Mouse (Mus musculus): ENCODE results near the gene Pex10.
A peak's percentile ranks its signal among the peaks of the same experiment; 100 is the strongest.

The Pex10 gene

DNA sequence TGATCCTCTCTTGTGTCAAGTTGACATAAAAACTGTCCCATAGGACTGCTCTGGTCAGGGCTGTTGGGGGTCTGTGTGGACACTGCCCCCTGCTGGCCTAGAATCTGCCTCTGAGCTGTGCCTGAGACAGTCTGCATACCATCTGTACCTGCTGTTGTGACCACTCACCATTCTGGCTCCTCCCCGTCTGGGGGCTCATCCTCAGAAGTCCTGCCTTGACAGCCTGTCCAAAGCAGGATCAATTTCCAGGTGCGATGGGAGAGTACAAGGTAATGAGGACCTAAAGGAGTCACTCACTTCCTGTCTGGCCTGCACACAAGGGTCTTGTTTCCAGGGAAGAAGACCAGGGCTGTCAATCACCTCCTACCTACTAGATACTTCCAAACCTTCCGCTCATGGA lies 27.7 kb downstream of the Pex10 start:
- peak; percentile 74 for DNase-seq

DNA sequence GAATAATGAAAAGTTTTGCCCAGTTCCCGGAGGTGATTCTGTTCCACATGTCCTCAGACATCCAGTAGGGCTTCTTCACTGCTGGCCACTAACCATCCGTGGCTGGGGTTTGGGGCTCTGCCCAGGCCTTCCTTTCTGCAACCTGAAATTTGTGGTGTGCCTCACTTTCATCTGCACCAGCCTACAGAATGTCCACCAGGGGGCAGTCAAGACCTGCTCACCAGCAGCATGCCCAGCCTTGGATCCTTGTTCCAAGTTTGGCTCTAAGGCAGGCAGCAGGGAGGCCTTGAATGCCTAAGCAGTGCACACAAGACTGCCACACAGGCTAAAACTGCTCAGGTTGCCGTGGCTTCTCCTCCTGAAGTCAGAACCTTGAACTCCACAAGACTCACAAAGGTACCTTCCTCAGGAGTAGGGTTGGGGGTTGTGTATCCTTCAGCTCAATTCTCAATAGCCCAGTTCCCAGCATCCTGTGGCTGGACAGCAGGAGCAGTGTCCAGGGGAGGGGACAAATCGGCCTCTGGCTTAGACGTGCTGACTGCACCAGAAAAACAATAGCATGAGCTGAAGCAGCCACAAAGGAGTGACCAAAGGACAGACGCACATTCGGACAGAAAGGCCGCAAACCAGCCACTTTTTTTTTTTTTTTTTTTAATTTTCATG lies 28.6 kb downstream of the Pex10 start:
- peak; percentile 94 for DNase-seq

DNA sequence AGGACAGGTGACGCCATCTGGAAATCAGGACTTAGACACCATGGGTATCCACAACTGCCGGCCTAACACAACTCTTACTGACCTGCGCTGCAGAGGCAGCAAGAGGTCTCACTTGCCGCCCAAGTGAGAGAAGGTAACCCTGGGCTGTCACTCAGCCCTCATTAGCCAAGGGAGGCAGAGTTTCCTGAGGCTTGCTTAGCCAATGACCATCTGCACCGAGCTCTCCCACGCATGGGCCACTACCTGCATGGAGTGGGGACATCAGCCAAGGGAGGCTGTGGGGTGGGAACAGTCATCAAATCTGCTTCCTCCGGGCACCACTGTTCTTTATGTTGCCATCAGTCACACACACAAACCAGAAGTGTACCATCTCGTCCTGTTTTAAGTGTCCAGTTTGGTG lies 29.2 kb downstream of the Pex10 start:
- peak; percentile 85 for DNase-seq

DNA sequence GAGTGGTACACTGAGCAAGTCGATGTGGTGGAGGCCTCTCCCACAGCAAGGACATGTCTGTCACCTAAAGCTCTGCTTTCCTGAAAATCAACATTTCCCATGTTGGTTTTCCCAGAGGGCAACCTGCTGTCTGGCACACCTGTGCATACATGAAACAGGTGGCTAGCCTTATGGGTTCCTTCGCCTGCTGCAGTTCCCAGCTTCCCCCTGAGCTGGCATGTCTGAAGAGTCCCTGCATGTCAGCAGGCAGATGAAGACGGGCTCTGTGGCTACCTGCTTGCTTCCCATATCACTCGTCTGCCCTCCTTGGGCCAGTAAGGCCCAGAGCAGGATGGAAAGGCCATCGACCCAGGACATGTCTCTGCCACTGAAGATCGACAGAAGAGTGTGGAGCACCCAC lies 30.6 kb downstream of the Pex10 start:
- peak; percentile 53 for DNase-seq

DNA sequence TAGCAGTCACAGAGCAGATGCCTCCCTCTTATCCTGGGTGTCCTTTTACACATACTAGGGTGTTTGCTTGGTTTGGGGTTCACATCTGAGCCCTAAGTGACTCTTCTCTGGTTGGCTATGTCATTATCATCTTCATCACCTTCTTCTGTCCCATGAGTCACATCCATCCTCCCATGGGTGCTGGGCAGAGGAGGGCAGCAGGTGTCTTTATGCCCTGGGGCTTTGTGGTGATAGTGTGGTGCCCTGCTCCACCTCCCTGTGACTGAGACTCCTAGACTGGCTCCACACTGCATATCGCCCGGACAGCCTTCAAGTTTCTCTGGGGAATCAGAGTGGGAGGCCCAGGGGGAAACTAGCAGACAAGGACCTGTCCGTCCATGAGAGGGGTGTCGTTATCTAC lies 31.8 kb downstream of the Pex10 start:
- DNase-seq = no peak

DNA sequence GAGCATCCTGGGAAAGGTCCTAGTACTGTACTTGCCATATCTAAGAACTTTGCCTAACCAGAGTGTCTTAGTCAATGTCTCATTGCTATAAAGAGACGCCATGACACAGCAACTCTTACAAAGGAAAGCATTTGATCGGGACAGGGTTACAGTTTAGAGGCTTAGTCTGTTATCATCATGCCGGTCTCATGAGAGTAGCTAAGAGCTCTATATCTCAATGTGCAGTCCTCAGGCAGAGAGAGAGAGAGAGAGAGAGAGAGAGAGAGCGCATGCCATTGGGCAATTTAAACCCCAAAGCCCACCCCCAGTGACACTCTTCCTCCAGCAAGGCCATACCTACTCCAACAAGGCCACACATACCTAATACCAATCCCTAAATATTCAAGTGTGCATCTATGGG lies 41.1 kb downstream of the Pex10 start:
- DNase-seq = no peak

DNA sequence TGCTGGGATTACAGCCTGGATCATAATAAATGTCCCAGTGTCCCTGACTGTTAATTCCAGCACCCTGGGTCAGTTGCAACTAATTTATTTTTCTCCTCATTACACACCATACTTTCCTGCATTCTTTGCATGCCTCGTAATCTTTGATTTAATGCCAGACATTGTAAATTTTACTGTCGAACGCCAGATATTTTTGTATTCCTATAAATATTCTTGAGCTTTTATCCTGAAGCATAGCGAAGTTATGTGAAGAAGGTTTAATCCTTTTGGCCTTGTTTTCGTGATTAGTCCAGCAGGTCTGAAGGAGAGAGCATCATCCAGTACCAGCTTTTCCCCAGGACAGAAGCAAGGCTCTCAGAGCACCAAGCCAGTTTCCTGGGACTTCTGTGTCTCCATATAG lies 42.7 kb downstream of the Pex10 start:
- no peak for DNase-seq

DNA sequence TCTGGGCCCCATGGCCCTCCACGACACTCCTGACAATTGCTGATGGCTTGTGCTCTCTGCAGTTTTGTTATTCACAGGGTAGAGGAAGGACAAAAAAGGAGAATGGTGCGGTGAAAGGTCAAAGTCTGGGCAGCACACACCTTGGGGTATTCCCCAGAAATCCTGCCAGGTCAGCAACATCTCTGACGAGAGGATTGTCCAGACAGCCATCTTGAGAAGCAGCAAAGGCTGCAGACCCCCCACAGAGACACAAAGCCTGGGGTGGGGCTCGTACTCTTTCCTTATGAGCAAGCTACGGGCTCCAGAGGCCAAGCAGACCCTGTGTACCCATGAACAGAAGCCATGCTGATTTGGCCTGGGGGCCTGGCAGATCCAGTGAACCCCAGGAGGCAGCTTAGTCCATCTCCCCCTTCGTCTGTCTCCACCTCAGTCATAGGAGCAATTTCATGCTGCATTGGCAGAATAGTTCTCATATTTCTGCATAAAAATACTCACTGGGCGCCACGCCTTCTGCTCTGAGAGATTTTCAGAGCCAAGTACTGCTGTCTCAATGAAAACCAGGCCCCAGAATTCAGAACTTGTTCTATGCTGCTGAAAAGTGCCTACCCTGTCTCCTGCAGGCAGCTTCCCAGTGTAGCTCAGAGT lies 47.1 kb downstream of the Pex10 start:
- DNase-seq = no peak

DNA sequence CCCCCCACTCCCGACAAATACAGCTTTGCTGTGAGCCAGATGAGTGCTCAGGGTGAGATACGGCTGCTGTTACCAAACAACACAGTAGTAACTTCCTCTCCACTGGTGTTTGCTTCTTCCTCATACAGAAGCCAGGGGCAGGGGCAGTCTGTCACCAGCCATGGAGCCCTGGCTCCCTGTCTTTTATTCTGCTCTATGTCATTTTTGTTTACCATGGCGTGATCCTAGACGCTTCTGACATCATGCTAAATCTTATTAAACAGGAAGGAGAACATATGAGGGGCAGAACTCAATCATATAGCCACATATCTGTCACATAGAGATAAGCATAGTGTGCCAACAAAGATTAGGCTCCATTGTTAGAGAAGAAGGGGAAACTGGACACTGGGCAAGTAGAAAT lies 49.8 kb downstream of the Pex10 start:
- DNase-seq = no peak

DNA sequence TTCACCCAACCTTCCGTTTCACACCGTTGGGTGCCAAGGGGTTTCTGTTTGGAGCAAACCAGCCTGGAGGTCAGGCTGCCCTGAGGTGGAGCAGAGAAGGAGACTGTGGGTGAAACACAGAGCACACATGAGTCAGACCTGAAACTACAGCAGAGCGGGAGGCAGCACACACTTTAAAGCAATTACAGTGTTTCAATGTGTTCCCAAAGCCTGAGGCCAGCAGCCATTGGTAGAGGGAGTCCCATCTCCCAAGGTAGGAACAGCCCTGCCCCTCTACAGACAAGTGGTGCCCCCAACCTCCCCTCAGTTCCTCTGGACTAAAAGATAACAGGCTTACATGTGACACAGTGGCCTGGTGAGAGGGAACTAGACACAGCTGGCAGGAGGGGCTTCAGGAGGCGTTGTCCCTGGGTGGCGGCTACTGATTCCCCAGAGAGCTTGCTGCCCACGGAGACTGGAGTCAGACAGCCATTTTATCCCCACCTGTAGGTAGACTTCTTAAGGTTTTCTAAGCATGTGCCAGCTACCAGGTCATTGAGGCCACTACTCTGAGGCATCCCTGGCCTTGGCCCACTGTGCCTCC lies 50.7 kb downstream of the Pex10 start:
- no peak for DNase-seq

DNA sequence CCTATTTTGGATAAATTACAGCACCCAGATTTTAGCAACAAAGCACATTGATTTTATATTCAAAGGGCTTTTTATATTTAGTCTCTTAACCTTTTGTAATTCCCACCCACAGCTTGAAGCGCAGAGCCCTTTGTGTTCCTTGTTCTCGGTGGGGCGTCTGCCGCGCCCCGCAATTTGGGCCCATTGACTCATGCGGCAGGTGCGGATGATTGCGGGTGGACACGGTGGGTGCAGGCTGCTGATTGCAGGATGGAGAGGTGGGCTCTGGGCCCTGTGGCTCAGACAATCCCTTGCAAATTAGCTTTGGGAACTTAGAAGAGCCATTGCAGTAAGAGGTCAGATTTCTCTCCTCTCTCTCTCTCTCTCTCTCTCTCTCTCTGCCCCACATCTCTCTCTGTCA lies 51.5 kb downstream of the Pex10 start:
- no peak for DNase-seq

DNA sequence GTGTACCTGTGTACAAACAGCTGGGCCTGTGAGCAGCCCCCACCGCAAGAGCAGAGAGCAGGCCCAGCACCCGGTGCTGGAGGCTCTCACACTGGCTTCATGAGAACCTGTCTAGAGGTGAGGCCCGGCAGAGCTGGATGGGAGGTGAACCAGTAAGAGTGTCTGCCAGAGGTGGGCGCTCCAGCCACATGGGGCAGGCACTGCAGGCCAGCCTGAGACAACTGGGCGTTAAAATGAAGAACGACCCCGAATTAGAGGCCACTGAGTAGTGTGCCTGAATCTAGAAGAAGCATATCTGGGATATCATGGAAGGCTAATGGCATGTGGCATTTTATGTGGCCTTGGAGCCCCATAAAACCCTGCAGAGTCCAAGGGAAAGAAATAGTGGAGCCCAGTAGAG lies 53.2 kb downstream of the Pex10 start:
- no peak for DNase-seq

DNA sequence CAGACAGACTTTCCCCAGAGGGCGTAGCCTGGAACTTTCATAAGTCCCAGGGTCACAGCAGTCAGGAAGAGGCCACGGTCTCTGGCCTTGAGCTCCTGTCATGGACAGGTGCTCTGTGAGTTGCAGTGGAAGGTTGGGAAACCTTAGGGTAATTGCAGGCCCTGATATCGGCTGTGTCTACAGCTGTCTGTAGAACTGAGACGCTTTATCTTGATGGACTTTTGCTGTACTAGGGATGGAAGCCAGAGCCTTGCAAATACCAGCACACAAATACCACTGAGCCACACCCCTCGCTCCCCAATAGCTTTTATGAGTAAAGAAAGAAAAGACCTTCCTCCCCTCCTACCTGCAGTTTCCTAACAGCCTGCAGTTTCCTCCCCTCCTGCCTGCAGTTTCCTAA lies 53.8 kb downstream of the Pex10 start:
- DNase-seq = no peak

DNA sequence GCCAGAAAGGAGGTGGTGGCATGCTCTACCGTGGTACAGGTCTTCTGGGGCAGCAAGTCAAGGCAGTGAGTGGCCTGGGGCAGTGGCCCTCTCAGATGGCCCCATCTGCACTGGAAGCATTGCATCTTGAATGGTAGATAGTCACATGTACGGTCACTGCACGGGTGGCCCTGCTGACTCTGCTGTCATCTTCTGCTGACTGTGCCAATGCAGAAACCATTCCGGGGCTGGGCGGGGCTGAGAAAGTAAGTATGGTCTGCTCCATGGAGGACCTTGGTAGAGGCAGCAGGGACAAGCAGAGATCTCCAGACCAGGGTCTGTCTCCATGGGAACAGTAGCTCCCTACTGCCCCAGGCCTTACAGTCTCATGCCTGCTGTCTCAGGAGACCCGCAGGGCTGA lies 54.4 kb downstream of the Pex10 start:
- DNase-seq = no peak
